Mouse (Mus musculus) midbrain, embryonic 15.5 days (tissue): ENCODE measurements around the gene Pakap. TPM values are rescaled to one million over a fixed set of nuclear protein-coding genes. Genes with fewer than 3 reads are reported as not detected.

Experiments
- ATAC-seq: fragments of 200-750 bp; cut with Nextera tagmentation; replicated peaks from 2 replicates; pipeline ENCODE4 v1.8.0; 2017; ENCODE audit warnings: moderate TSS enrichment
- H3K27ac ChIP-seq: fragments of 300-500 bp; sonication (generic); 2 replicates; pipeline ENCODE4 v1.5.1; 2015; ENCODE audit warnings: mild to moderate bottlenecking, inconsistent platforms
- H3K27me3 ChIP-seq: fragments of 300-500 bp; sonication (generic); replicated peaks from 2 replicates; pipeline ENCODE4 v1.6.1; 2015; ENCODE audit warnings: inconsistent platforms
- H3K36me3 ChIP-seq: fragments of 300-500 bp; sonication (generic); replicated peaks from 2 replicates; pipeline ENCODE4 v1.6.1; 2015; ENCODE audit warnings: inconsistent platforms
- H3K4me1 ChIP-seq: fragments of 300-500 bp; sonication (generic); 2 replicates; pipeline ENCODE4 v1.6.1; 2015; ENCODE audit warnings: inconsistent platforms
- H3K4me2 ChIP-seq: fragments of 300-500 bp; sonication (generic); 2 replicates; pipeline ENCODE4 v1.6.1; 2015; ENCODE audit warnings: inconsistent platforms, mild to moderate bottlenecking, moderate library complexity
- H3K4me3 ChIP-seq: fragments of 300-500 bp; sonication (generic); 2 replicates; pipeline ENCODE4 v1.5.1; 2015; ENCODE audit warnings: mild to moderate bottlenecking, inconsistent platforms
- H3K9ac ChIP-seq: fragments of 300-500 bp; sonication (generic); 2 replicates; pipeline ENCODE4 v1.6.1; 2015; ENCODE audit warnings: mild to moderate bottlenecking, inconsistent platforms
- H3K9me3 ChIP-seq: fragments of 300-500 bp; sonication (generic); 2 replicates; pipeline ENCODE4 v1.6.1; 2016; ENCODE audit warnings: inconsistent platforms
- WGBS: fragments of 180-500 bp; shearing (Covaris S2); methylation state at CpG from one replicate; pipeline ENCODE4 v1.1.7; 2015; ENCODE audit warnings: mixed read lengths; 5-methylcytosine and 5-hydroxymethylcytosine counted together
- polyA plus RNA-seq: library from polyadenylated mRNA; unstranded; fragments of >200 nt; fragmentation: Nextera tagmentation; extraction: Ambion mirVana; gene quantifications from 2 replicates; pipeline ENCODE4 v1.2.1, GENCODE M21; 2015

The Pakap gene
- polyA plus RNA-seq, 1 experiment from 2014 or later = 10.9 TPM

DNA sequence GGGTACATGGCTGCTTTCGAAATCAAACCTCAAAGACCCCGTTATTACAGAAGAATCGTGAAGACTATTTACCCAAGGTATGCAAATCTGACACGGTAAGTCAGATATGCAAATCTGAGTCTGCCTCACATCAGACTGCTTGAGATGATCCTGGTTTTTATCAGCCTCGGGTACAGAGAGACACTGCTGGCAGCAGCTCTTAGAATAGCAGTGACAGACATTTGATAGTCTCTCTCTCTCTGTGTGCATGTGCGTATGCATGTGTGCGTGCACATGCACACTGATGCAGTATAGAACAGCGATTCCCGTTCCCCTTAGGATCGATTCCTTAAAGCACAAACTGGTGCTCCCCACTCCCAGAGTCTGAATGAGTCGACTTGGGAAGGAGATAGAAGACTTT is 8.1 kb downstream of the Pakap start:
- Histone ChIP-seq H3K4me3 (no peak overlapping the region), H3K4me1 (no peaks in the 10 kb centered on the region), H3K27me3 (no peaks in the 10 kb centered on the region), H3K36me3 (no peaks in the 10 kb centered on the region), H3K4me2 (no peak overlapping the region), H3K9me3 (no peaks in the 10 kb centered on the region), H3K27ac (no peak overlapping the region), H3K9ac (no peak overlapping the region)
- WGBS = 76% methylated on average over 11 of the region's 11 CpGs
- 0 out of 2 replicates have a peak, but pooled peaks have one; percentile 28 for ATAC-seq

DNA sequence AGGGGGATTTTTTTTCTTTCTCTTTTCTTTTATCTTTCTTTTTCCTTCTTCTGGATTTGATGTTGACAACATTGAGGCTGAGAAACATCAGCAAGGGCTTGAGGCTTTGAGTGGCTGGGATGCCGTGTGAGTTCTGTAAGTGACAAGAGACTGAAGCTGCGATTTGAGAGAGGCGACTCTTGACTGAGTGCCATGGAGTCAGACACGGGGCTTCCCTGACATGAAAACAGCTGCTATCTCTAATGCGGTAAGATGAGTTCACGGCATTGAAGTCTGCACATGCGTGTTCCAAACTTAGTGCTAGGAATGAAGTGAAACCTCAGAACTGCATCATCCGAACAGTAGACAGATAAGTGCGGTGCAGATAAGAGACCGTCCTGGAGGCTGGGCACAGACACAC is 11.7 kb downstream of the Pakap start:
- no peak for ATAC-seq
- no peak overlapping the region for H3K9ac ChIP-seq
- H3K27me3 ChIP-seq = no peaks in the 10 kb centered on the region
- H3K27ac ChIP-seq = no peak overlapping the region
- H3K4me2 ChIP-seq = no peak overlapping the region
- no peak overlapping the region for H3K4me3 ChIP-seq
- H3K4me1 ChIP-seq = no peaks in the 10 kb centered on the region
- no peaks in the 10 kb centered on the region for H3K36me3 ChIP-seq
- H3K9me3 ChIP-seq = no peaks in the 10 kb centered on the region
- WGBS = 85% methylated on average over 10 of the region's 10 CpGs

DNA sequence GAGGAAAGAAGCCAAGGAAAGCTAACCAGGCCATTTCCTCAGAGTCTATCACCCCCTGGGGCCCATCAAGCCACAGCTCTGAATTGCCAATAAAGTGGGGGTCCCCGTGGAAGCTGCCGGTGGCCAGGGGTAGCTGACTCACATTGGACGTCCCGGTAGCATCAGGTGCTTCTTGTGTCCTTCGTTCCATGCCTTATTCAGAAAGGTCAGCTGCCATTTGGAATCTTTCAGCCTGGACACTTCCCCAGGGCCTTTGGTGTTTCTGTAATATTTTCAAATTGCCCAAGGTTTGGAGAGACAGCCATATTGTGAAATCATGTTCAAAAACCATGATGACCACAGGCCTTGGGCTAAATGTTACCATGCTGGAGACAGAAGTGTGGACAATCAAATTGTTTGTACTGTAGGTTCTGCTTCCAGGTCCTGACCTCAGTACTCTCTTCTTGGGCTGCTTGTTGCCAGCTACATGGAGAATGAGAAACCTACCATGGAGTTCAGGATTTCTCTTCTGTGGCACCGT is 17.4 kb downstream of the Pakap start:
- Histone ChIP-seq H3K27me3 (no peaks in the 10 kb centered on the region), H3K4me3 (no peak overlapping the region), H3K9me3 (no peaks in the 10 kb centered on the region), H3K27ac (no peak overlapping the region), H3K4me2 (no peak overlapping the region), H3K9ac (no peak overlapping the region), H3K36me3 (no peaks in the 10 kb centered on the region), H3K4me1 (no peaks in the 10 kb centered on the region)
- no peak for ATAC-seq
- WGBS = 89% methylated on average over 6 of the region's 6 CpGs

DNA sequence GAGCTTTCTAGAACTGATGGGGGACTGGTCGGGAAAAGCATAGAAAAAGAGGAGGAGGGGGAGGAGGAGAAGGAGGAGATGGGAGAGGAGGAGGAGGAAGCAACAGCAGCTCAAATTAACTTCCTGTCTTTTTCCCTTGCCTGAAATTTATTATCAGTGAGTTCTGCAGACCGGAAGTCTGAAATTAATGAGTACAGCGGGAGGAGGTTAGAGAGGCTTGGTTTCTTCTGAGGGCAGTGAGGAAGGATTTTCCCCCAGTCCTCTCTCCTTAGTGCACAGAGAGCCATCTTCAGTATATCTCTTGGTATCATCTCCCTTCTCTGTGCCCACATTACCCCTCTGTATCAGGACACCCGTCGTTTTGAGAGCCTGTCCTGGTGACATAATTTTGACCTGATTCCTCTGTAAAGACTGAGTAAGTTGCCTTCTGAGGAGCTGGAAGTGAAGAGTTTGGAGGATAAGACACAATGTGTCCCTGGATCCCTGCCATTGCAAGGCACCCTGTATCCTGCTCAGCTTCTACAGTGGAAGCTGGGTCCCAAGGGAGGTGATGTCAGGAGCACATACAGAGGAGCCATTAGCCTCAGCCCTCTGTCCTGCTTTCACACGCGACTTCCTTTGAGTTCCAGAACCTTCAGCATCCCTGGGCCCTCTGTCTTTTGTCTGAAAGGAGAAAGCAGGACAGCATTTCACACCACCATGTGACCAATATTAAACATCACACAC is 19.1 kb downstream of the Pakap start:
- no peak for ATAC-seq

DNA sequence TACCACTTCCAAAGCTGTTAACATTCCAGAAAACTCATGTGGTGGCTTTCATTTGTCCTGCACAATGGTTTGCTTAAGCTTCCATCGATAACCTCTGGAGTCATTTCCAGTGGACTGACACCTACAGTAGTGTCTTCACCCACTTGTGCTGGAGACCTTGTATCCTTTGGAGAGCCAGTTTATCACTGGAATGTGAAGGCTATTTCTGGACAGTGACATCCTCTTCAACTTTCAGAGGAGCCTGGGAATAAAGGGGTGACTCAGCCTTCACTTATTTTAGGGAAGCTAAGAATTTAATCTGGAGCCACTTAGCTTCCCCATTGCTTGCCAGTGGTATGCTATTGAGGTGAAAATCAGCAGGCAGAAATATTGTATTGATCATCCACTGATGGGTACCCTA is 20.4 kb downstream of the Pakap start:
- Histone ChIP-seq H3K36me3 (no peaks in the 10 kb centered on the region), H3K27me3 (no peaks in the 10 kb centered on the region), H3K4me3 (no peak overlapping the region), H3K9ac (no peak overlapping the region), H3K4me2 (no peak overlapping the region), H3K9me3 (no peaks in the 10 kb centered on the region), H3K27ac (no peak overlapping the region), H3K4me1 (no peaks in the 10 kb centered on the region)
- WGBS = 98% methylated on average over 1 of the region's 1 CpGs
- ATAC-seq = no peak

More for the DNA sequence above, 19.1 kb downstream of the Pakap start:
- Histone ChIP-seq H3K9ac (no peak overlapping the region), H3K27me3 (no peaks in the 10 kb centered on the region), H3K9me3 (no peaks in the 10 kb centered on the region), H3K4me1 (no peaks in the 10 kb centered on the region), H3K27ac (no peak overlapping the region), H3K4me2 (no peak overlapping the region), H3K36me3 (no peaks in the 10 kb centered on the region), H3K4me3 (no peak overlapping the region)
- 84% methylated on average over 7 of the region's 7 CpGs for WGBS

DNA sequence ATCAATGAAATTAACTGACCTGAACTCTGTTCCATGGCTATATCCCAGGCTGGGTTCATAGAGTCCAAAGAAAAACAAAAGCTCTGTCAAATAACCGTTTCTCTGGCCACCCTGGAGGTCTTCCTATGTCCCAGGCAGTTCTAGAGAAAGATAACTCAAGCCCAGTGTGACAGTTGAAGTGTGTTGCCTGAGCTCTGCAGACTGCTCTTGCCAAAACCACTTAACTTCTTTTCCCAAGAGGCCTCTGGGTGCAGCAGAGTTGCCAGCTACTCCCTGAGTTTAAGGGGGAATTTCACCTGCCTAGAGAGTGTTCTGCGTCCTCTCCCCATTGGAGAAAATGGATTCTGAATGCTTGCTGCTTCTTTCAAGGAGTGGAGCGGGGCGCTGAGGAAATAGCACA is 24.8 kb downstream of the Pakap start:
- Histone ChIP-seq H3K36me3 (no peaks in the 10 kb centered on the region), H3K27ac (no peak overlapping the region), H3K4me2 (no peak overlapping the region), H3K27me3 (no peaks in the 10 kb centered on the region), H3K9ac (no peak overlapping the region), H3K4me1 (no peaks in the 10 kb centered on the region), H3K9me3 (no peaks in the 10 kb centered on the region), H3K4me3 (no peak overlapping the region)
- ATAC-seq = no peak
- 79% methylated on average over 4 of the region's 4 CpGs for WGBS

DNA sequence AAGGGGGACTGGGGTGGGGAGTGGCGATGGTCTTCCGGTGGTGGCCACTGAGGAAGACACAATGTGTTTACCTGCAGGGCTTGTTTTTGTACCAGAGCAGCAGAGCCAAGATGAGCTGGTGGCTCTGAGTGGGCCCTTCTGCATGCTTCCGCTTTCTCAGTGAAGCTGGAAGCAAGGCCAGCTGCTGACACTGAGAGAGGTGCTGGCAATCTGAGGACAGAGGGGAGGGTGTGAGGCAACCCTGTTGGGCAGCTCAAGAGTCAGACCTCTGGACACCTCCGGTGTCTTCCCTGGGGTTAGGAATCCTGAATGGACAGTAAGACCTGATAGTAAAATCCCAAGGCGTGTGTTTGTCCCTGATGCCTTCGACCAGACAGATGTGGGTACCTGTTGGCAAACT is 32.0 kb downstream of the Pakap start:
- no peak overlapping the region for H3K9ac ChIP-seq
- H3K4me2 ChIP-seq = no peak overlapping the region
- no peaks in the 10 kb centered on the region for H3K27me3 ChIP-seq
- no peaks in the 10 kb centered on the region for H3K4me1 ChIP-seq
- no peak overlapping the region for H3K27ac ChIP-seq
- 92% methylated on average over 6 of the region's 6 CpGs for WGBS
- H3K36me3 ChIP-seq = no peaks in the 10 kb centered on the region
- no peak for ATAC-seq
- no peaks in the 10 kb centered on the region for H3K9me3 ChIP-seq
- no peak overlapping the region for H3K4me3 ChIP-seq

DNA sequence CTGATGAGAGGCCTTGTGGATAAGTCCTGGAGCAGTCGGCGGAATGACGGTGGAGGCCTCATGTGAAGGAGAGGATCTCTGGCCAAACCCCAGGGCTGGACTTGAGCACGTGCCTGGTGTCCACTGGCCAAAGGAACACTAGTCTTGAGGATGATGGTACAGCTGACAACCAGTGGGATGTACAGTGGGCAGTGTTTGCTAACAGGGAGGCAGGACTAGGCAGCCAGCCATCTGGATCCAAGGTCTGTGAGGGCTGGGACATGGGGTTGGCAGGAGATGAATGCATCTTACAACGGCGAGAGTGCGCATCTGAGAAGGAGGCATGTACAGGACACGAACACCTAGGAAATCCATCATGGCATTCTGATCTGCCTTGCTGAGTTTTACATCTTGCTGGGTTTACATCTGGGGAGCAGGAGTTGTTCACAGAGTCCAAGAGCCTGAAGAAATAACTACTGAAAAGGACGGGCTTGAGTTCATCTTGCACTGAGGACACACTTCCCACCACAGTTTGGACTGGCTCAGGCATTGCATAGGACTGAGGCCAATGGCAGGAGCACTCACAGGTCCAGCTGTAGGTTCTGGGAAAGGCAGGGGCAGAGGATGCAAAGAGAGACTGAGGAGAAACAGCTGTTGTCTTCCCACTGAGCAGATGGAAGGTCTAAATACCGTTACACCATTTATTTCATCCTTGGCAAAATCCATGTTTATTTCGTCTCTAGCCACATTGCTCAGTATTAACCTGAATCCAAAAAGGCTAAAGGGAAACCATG is 32.9 kb downstream of the Pakap start:
- Histone ChIP-seq H3K27ac (no peak overlapping the region), H3K4me2 (no peak overlapping the region), H3K4me1 (no peaks in the 10 kb centered on the region), H3K9ac (no peak overlapping the region), H3K27me3 (no peaks in the 10 kb centered on the region), H3K4me3 (no peak overlapping the region), H3K9me3 (no peaks in the 10 kb centered on the region), H3K36me3 (no peaks in the 10 kb centered on the region)
- 92% methylated on average over 11 of the region's 11 CpGs for WGBS
- ATAC-seq = no peak

DNA sequence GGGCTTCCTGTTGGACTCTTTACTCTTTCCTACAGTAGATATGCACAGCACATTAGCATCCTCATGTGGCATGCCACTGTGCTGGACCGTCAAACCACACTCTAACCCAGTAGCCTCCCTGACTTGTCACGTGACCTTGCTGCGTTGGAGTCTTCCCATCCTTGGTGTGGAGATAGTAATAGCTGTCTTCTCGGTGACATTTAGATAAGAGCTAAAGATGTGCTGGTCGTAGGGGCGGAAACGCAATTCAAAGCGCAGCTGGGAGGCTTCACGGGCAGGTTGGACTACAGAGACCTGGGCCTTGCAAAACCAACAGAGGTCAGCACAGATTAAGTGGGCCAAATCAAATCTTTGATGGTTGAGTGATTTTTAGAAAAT is 33.5 kb downstream of the Pakap start:
- WGBS = 81% methylated on average over 9 of the region's 9 CpGs
- Histone ChIP-seq H3K36me3 (no peaks in the 10 kb centered on the region), H3K27ac (no peak overlapping the region), H3K9ac (no peak overlapping the region), H3K4me3 (no peak overlapping the region), H3K27me3 (no peaks in the 10 kb centered on the region), H3K4me1 (no peaks in the 10 kb centered on the region), H3K9me3 (no peaks in the 10 kb centered on the region), H3K4me2 (no peak overlapping the region)
- no peak for ATAC-seq

DNA sequence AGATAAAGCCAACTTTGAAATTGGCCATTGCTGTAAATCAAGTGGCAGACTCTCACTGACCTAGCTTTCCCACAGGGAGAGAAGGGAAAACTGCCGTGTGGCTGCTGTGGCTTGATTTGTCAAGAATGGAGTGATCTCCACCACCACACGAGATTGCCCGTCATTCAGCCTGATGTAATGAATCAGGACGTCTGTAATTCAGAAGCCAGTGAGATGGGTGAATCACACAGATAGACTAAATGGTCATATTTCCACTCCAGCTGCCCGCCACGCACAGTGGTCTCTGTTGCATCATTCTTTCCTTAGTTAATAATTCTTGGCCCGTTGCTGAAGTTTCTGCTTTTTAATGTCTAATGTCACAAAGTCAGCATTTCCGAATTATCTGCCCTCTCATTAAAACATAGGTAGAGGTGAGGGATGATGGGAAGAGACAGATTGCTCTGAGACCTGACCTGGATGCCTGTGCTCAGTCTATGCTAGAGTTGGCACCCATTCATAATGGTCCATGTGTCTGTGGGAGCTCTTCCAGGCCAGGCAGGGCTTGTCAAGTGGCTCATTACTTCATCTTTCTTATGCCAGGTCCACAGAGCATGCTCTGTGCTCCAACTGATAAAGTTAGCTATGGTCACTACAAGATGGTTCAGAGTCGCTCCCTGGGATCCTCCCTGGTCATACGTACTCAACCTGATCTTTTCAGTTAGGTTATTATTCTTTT is 34.1 kb downstream of the Pakap start:
- Histone ChIP-seq H3K4me1 (no peaks in the 10 kb centered on the region), H3K4me2 (no peak overlapping the region), H3K9ac (no peak overlapping the region), H3K27me3 (no peaks in the 10 kb centered on the region), H3K4me3 (no peak overlapping the region), H3K36me3 (no peaks in the 10 kb centered on the region), H3K27ac (no peak overlapping the region), H3K9me3 (no peaks in the 10 kb centered on the region)
- WGBS = 88% methylated on average over 10 of the region's 10 CpGs
- no peak for ATAC-seq

DNA sequence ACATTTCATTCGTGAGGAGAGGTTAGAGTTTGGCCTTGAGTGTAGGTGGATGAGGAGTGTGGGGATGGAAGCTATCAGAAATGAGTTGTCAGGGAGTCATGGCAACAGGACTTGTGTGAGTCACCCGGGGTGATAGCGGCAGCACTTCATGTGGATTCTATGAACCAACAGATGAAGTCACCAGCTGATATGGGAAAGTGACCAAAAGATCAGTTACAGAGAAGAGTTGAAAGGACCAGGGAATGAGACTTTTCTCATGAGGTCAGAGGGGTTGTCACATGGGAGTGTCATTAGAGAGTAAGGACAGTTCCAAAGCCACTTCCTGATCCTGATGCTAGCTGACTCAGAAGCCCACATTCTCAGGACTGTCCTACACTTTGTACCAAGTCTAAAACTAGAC is 38.3 kb downstream of the Pakap start:
- no peak overlapping the region for H3K4me3 ChIP-seq
- H3K4me2 ChIP-seq = no peak overlapping the region
- no peak overlapping the region for H3K9ac ChIP-seq
- H3K36me3 ChIP-seq = no peaks in the 10 kb centered on the region
- ATAC-seq = no peak
- 87% methylated on average over 3 of the region's 3 CpGs for WGBS
- no peaks in the 10 kb centered on the region for H3K9me3 ChIP-seq
- no peaks in the 10 kb centered on the region for H3K27me3 ChIP-seq
- H3K4me1 ChIP-seq = no peaks in the 10 kb centered on the region
- H3K27ac ChIP-seq = no peak overlapping the region

DNA sequence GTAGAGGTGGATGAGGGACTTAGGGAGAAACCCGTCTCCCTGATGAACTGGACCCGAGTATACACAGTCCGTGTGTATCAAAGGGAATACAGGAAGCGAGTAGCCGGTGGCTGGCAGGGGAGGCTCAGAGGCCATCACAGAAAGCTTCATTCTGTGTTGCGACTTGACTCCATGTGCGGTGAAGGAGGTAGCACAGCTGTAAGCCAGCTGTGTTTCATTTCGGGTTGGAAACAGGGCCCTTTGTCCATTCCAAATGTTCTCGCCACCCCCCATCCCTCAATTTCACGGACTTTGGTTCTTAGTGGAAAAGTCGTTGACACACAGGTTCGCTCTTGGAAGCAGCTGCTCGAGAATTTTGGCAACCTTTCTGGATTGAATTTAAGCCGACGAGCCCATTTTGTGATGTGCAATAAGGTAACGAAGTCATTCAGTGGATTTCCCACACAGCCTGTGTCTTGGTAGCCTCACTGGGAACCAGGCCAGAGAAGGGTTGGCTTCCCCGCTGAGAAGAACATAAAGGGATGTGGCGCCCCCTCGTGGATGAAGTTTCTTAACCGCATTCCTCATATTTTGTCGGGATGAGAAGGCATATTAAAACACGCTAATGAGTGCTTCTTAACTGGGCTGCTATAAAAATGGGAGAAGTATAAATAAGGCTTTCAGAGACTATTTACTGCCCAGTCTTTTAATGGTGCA is 39.4 kb downstream of the Pakap start:
- H3K9me3 ChIP-seq = no peaks in the 10 kb centered on the region
- WGBS = 42% methylated on average over 22 of the region's 22 CpGs
- peak; percentile 77; the same call in 1 of the 2 replicates for ATAC-seq
- H3K4me1 ChIP-seq = peaks cover 2% of the 10 kb centered on the region; the same call in 1 of the 2 replicates
- H3K36me3 ChIP-seq = no peaks in the 10 kb centered on the region
- H3K4me2 ChIP-seq = no peak overlapping the region; the same call in 1 of the 2 replicates
- H3K4me3 ChIP-seq = no peak overlapping the region
- no peaks in the 10 kb centered on the region for H3K27me3 ChIP-seq
- no peak overlapping the region for H3K9ac ChIP-seq
- H3K27ac ChIP-seq = no peak overlapping the region
